Mouse (Mus musculus) gastrocnemius, postnatal 4 days (tissue): ENCODE data around the gene Fars2. TPM values are rescaled to one million over a fixed set of nuclear protein-coding genes. Genes with fewer than 3 reads are reported as not detected.
A peak's percentile ranks its signal among the peaks of the same experiment; 100 is the strongest.

Source experiments
- DNase-seq, 2 experiments: peaks; one replicate each; pipeline ENCODE4 v3.0.0; 2021 to 2022; ENCODE audit warnings: low spot score in 2 of 2, mixed read lengths in 2 of 2
- total RNA-seq, 2 experiments: library from RNA; stranded (reverse); gene quantifications; 2 replicates each; pipeline ENCODE4 v1.2.3; 2021

Fars2 gene
- total RNA-seq, 2 experiments from 2014 or later: 31.0 to 35.6 TPM

- DNase-seq: no peak
Observed at GRCm38 (mm10) chr13:36214056-36214455, 96.8 kb downstream of the Fars2 start.

- DNase-seq: no peak
Observed at GRCm38 (mm10) chr13:36216005-36216404, 98.8 kb downstream of the Fars2 start.

GRCm38 (mm10) chr13:36218347-36218746 lies 101.1 kb downstream of the Fars2 start:
- DNase-seq: no peak

GRCm38 (mm10) chr13:36219506-36219905 lies 102.3 kb downstream of the Fars2 start:
- DNase-seq: no peak

DNA sequence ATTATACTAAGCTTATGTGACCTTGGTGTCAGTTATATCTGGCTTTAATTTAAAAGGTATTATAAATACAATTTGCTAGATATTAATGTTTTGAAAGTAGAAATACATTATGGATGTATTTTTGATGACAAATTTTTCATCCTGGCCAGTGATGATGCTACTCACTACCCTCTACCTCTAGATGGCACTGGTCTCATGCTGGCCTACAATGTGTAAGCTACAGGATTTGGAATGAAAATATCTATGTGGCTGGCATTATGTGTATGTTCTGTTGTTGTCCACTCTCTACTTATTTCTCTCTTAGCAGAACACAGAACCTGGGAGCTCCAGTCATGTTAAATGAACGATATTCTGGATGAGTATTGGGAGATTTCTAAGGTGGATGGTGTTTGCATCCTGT lies 104.7 kb downstream of the Fars2 start:
- no peak for DNase-seq

DNA sequence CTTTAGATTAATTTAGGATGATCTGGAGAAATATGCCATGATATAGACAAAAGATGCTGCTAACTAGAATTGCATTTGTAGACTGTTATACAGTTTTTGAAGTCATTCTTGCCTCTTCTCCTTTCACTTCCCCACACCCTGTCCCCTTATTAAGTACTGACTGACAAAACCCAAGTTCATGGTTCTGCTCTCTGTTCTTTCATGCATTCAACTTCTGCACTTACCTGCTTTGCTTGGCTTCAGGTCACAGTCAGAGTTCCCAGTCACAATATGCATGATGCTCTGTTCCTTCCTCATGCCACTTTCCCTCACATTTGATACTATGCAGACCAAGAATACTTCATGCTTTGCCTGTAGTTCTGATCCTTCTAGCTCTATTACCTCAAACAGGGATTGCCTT lies 105.5 kb downstream of the Fars2 start:
- no peak for DNase-seq

GRCm38 (mm10) chr13:36224431-36224830 lies 107.2 kb downstream of the Fars2 start:
- DNase-seq: no peak

GRCm38 (mm10) chr13:36242261-36242660 lies 125.0 kb downstream of the Fars2 start:
- DNase-seq: no peak

GRCm38 (mm10) chr13:36253936-36254335 lies 136.7 kb downstream of the Fars2 start:
- DNase-seq: no peak

GRCm38 (mm10) chr13:36257213-36257612 lies 140.0 kb downstream of the Fars2 start:
- no peak for DNase-seq

DNA sequence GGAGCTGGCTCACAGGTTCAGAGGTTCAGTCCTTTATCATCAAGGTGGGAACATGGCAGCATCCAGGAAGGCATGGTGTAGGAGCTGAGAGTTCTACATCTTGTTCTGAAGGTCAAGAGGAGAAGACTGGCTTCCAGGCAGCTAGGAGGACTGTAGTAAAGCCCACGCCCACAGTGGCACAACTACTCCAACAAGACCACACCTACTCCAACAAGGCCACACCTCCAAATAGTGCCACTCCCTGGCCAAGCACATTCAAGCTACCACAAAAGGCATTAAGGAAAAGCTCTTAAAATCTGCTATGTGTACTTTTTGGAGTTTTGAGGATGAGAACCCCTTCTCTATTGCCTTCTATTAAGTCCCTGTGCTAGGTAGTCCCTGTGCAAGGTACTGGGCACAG lies 142.5 kb downstream of the Fars2 start:
- no peak for DNase-seq

- no peak for DNase-seq
Observed at GRCm38 (mm10) chr13:36261299-36261698, 144.1 kb downstream of the Fars2 start.

DNA sequence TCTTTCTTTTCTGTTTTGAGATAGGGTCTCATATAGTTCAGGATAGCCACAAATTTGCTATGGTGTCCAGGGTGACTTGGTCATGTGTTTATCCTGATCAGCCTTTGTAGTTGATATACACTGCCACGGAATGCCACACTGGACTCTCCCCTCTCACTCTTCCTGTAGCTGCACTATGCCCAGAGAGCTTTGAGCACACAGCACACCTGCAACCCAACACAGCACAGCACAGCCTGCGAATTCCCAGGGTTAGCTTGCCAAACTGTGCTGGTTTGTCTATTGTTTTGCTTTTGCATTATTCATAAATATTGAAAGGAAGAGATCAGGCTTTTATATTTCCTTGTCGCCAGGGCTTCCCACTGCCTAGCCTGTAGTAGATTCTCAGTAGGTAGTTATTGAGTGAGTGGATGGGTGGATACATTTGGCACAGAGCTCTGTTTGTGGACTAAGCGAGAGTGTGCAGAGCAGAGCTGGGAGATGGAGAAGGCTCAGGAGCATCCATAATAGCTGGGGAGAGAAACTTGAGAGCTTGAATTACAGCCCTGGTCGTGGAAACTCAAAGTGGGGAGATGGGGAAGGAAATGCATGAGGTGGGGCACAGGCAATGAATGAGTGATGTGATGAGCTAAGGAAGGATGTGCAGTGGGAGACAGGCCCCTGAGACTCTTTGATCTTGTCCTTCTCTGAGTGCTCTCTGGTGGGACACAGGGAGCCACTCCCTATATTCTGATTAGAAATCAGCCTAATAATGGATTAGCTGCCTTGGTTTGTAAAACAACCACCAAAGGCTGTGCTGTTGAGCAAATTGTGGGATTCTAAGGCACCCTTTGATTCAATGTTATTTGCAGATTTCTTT lies 146.3 kb downstream of the Fars2 start:
- no peak for DNase-seq

- DNase-seq: no peak
Observed at GRCm38 (mm10) chr13:36264391-36264790, 147.2 kb downstream of the Fars2 start.

- no peak for DNase-seq
Observed at GRCm38 (mm10) chr13:36265342-36265744, 148.1 kb downstream of the Fars2 start.

- no peak for DNase-seq
Observed at GRCm38 (mm10) chr13:36267399-36267798, 150.2 kb downstream of the Fars2 start.

DNA sequence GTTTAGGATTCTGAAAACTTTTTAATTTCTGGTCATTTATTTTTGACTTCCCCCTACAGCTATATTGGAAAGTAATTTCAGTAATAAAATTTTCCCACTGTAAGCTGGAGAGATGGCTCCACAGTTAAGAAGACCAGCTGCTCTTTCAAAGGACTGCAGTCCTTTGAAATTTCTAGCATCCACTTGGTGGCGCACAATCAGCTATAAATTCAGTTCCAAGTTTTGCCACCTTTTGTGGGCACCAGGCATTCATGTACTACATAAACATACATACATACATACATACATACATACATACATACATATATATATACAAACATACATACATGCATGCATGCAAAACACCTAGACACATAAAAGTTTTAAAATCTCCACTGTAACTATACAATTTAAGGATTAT lies 153.7 kb downstream of the Fars2 start:
- DNase-seq: no peak

GRCm38 (mm10) chr13:36273497-36273896 lies 156.3 kb downstream of the Fars2 start:
- no peak for DNase-seq

DNA sequence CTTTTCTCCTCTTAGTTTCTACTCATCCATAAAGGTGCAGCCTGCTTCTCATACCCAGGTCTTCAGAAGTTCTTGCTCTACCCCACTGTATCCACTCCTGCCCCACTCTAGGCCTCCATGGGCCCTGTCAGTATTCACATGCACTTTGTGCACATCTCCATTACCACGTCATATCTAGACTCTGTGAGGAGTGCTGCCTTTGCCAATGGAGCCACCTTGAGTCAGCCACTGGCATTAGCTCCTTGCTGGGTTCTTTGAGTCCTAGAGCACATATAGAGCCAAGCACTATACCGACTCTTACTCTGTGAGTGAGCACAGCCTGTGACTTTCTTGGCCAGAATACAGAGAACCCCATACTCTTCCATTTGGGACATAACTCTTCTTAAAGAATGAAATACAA lies 159.0 kb downstream of the Fars2 start:
- no peak for DNase-seq

GRCm38 (mm10) chr13:36282018-36282417 lies 164.8 kb downstream of the Fars2 start:
- peak; percentile 27 to 68 for DNase-seq

DNA sequence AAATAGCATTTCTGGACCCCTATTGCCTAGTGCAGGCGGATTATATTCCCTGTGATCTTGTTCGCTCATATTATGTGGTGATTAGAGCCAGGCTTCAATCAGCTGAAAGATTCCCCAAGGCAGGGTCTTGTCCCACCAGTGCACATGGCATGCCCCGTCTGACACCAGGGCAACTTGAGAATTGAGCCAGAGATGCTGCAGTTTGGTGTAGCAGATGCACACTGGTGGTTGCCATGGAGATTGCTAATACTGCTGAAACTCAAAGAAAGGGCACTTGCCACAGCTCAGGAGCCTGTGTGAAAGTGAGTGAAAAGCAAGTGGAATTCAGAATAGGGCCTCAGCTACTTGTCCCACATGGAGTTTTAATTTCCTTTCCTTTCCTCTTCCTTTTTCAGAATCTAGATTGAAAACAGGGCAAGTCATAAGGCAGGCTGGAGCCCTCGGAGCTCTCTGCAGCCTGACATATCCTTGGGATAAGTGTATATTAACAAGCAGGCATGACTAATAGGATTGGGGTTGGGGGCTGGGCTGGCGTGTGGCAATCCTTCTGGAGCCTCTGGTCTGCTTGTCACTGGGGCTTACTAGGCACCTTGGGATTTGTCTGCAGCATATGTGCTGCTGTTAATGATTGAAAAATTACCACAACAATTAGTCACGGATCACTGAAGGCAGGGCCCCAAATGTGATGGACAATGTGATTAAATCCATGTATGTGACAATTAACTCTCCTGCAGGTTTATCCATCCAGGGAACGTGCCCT lies 165.8 kb downstream of the Fars2 start:
- DNase-seq: no peak

- no peak for DNase-seq
Observed at GRCm38 (mm10) chr13:36283545-36284067, 166.4 kb downstream of the Fars2 start.
